Mouse (Mus musculus) megakaryocyte-erythroid progenitor cell, adult 5 weeks (primary cell): Measurements from ENCODE around the gene Ormdl2. TPM values are rescaled to one million over a fixed set of nuclear protein-coding genes. Genes with fewer than 3 reads are reported as not detected.

Source experiments
- polyA plus RNA-seq: library from polyadenylated mRNA; stranded (reverse); fragments of >175 nt; gene quantifications from 2 replicates; pipeline ENCODE4 v1.2.3, GENCODE M21; 2012

Ormdl2 gene
- polyA plus RNA-seq, result 15.8 and 20.5 TPM in 2 replicates

GRCm38 (mm10) chr10:128821358-128822056, at the start of gene Ormdl2:
Gene Ormdl2 (minus strand): TSS chr10:128821645.

GRCm38 (mm10) chr10:128817033-128817432, 4.4 kb downstream of the Ormdl2 start, which contains the start of gene Sarnp:
Gene Sarnp (plus strand): TSS chr10:128817333.

GRCm38 (mm10) chr10:128804271-128805091, 17.0 kb downstream of the Ormdl2 start, which contains the start of gene Tmem198b:
Gene Tmem198b (minus strand): TSS chr10:128804370.

GRCm38 (mm10) chr10:128803771-128804270, 17.6 kb downstream of the Ormdl2 start, which contains the start of gene Dnajc14:
Gene Dnajc14 (plus strand): TSS chr10:128804062.

GRCm38 (mm10) chr10:128790398-128791124, 30.9 kb downstream of the Ormdl2 start, which contains the start of gene Mmp19:
Gene Mmp19 (plus strand): TSS chr10:128790910.

Other genes starting within 250 kb of the Ormdl2 start
- 0.46 and 0.58 TPM in 2 replicates for gene Erbb3, start 232.0 kb downstream of the Ormdl2 start, polyA plus RNA-seq
- 4,910 and 5,054 TPM in 2 replicates for gene Rps26, start 194.9 kb downstream of the Ormdl2 start, polyA plus RNA-seq
- gene Ikzf4, start 175.7 kb downstream of the Ormdl2 start, polyA plus RNA-seq, result 0.13 and 0.15 TPM in 2 replicates
- 1.2 and 1.3 TPM in 2 replicates for gene Suox, start 147.6 kb downstream of the Ormdl2 start, polyA plus RNA-seq
- 12.0 and 19.6 TPM in 2 replicates for gene Rab5b, start 125.4 kb downstream of the Ormdl2 start, polyA plus RNA-seq
- gene Pmel, start 117.5 kb downstream of the Ormdl2 start, polyA plus RNA-seq, result 0.37 and 0.69 TPM in 2 replicates
- 28.2 and 29.2 TPM in 2 replicates for gene Cdk2, start 116.6 kb downstream of the Ormdl2 start, polyA plus RNA-seq
- 3.2 and 3.3 TPM in 2 replicates for gene Dgka, start 76.8 kb downstream of the Ormdl2 start, polyA plus RNA-seq
- 116 and 137 TPM in 2 replicates for gene Pym1, start 73.8 kb downstream of the Ormdl2 start, polyA plus RNA-seq
- 1.5 and 2.3 TPM in 2 replicates for gene Mmp19, start 30.7 kb downstream of the Ormdl2 start, polyA plus RNA-seq
- 10.5 and 11.0 TPM in 2 replicates for gene Dnajc14, start 17.6 kb downstream of the Ormdl2 start, polyA plus RNA-seq
- gene Tmem198b, start 17.3 kb downstream of the Ormdl2 start, polyA plus RNA-seq, result 3.9 and 4.2 TPM in 2 replicates
- gene Sarnp, start 4.3 kb downstream of the Ormdl2 start, polyA plus RNA-seq, result 17.1 and 19.3 TPM in 2 replicates
- 0.11 and 0.16 TPM in 2 replicates for gene Gdf11, start 70.1 kb upstream of the Ormdl2 start, polyA plus RNA-seq
- 48.8 and 52.5 TPM in 2 replicates for gene Cd63, start 79.3 kb upstream of the Ormdl2 start, polyA plus RNA-seq
- gene Rdh5, start 101.2 kb upstream of the Ormdl2 start, polyA plus RNA-seq, result 2.5 and 3.0 TPM in 2 replicates
- gene Bloc1s1, start 102.4 kb upstream of the Ormdl2 start, polyA plus RNA-seq, result 264 and 304 TPM in 2 replicates
- gene Itga7, start 112.2 kb upstream of the Ormdl2 start, polyA plus RNA-seq, result 0.04 and 0.10 TPM in 2 replicates
- gene Mettl7b, start 139.3 kb upstream of the Ormdl2 start, polyA plus RNA-seq, result not detected in 2 replicates
- not detected in 2 replicates for gene Olfr9, start 167.8 kb upstream of the Ormdl2 start, polyA plus RNA-seq
- not detected in 2 replicates for gene Olfr763, start 189.1 kb upstream of the Ormdl2 start, polyA plus RNA-seq
- gene Olfr764-ps1, start 218.3 kb upstream of the Ormdl2 start, polyA plus RNA-seq, result not detected in 2 replicates
- gene Olfr765, start 228.4 kb upstream of the Ormdl2 start, polyA plus RNA-seq, result not detected in 2 replicates
- not detected in 2 replicates for gene Olfr766-ps1, start 247.3 kb upstream of the Ormdl2 start, polyA plus RNA-seq